Comparison of ENCODE assay signal across 12 mouse cellular contexts in the genomic region with DNA sequence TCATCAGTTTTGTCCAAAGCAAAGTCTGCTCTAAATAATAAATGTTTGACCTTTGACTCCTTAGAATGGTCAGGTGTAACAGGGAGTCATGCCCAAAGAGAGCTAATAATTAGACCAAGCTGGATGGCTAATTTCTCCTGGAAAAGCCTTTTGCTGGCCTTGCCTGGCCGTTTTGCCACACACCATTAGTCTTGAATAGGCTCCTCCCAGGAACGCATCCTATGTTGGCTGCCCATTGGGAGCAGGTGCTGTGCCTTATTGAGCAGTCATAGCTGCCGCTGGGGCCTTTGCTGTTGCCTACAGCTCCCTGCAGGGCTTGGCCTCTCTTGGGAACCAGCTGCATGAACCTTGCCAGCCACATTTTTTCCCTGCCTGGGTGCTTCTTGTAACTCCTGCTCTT.
A peak's percentile ranks its signal among the peaks of the same experiment; 100 is the strongest.
DNase-seq lines count a peak whose midpoint lies in the region; ATAC-seq lines count a peak whose summit lies in the region.
"Had no signal": no experiment of that assay in that cellular context is flagged by ENCODE, and none has a peak within 500 bp of the region (broad histone marks: within the 10 kb centered on the region; RNA-seq: fewer than 3 reads in every experiment).

No protein-coding gene starts in this region.

- H3K4me3 ChIP-seq in forebrain, embryonic 12.5 days (replicated peaks), result no peak overlapping the region
- H3K4me3 ChIP-seq in intestine, embryonic 16.5 days (ENCODE audit: low read length), result no peak overlapping the region

- H3K36me3 ChIP-seq in forebrain, embryonic 12.5 days (replicated peaks), result no peaks in the 10 kb centered on the region
- no peaks in the 10 kb centered on the region for H3K36me3 ChIP-seq in intestine, embryonic 16.5 days (ENCODE audit: control insufficient read depth, insufficient read depth, low read length)

- peak; percentile 53; the same call in 1 of the 2 replicates for ATAC-seq in forebrain, embryonic 12.5 days (ENCODE audit: low FRiP score)
- ATAC-seq in intestine, embryonic 16.5 days, result no peak
- ATAC-seq: midbrain, embryonic 16.5 days had no signal

- no peak overlapping the region for H3K9ac ChIP-seq in forebrain, embryonic 12.5 days
- no peak overlapping the region for H3K9ac ChIP-seq in intestine, embryonic 16.5 days (ENCODE audit: low read depth, low read length)
- H3K9ac ChIP-seq: lung, embryonic 14.5 days had no signal

- H3K9me3 ChIP-seq in forebrain, embryonic 12.5 days, result no peaks in the 10 kb centered on the region
- H3K9me3 ChIP-seq in intestine, embryonic 16.5 days (ENCODE audit: control insufficient read depth, low read length), result no peaks in the 10 kb centered on the region

- WGBS in forebrain, embryonic 12.5 days, result 8% methylated on average over 3 of the region's 3 CpGs
- 66% methylated on average over 3 of the region's 3 CpGs for WGBS in intestine, embryonic 16.5 days

- no peak overlapping the region for H3K4me2 ChIP-seq in forebrain, embryonic 12.5 days
- no peak overlapping the region for H3K4me2 ChIP-seq in intestine, embryonic 16.5 days (ENCODE audit: low read depth, low read length)
- H3K4me2 ChIP-seq: lung, embryonic 14.5 days had no signal

- H3K27ac ChIP-seq in forebrain, embryonic 12.5 days, result no peak overlapping the region
- H3K27ac ChIP-seq in intestine, embryonic 16.5 days (ENCODE audit: low read length), result no peak overlapping the region

- 0 out of 2 replicates have a peak, but pooled peaks cover 3% of the 10 kb centered on the region for H3K4me1 ChIP-seq in forebrain, embryonic 12.5 days
- no peaks in the 10 kb centered on the region for H3K4me1 ChIP-seq in intestine, embryonic 16.5 days (ENCODE audit: control insufficient read depth, insufficient read depth, low read length)

- H3K27me3 ChIP-seq in forebrain, embryonic 12.5 days, result no peaks in the 10 kb centered on the region
- H3K27me3 ChIP-seq in intestine, embryonic 16.5 days (replicated peaks; ENCODE audit: control insufficient read depth, insufficient read depth, low read length), result no peaks in the 10 kb centered on the region

- peak; percentile 39 for DNase-seq in embryo, embryonic 10.5 days (ENCODE audit: low spot score)
- DNase-seq in kidney, adult 11 months, result peak; percentile 34
- DNase-seq in kidney, postnatal 4 days, result peak; percentile 43 to 66
- no peak for DNase-seq in lung, postnatal 10 days
- DNase-seq in urinary bladder, postnatal 10 days (ENCODE audit: low spot score), result no peak
- DNase-seq: cerebellum, postnatal 36 days; gastrocnemius, postnatal 36 days; lung, embryonic 14.5 days; thymus, postnatal 36 days had no signal

Comparison
In these comparisons a context has a peak if more than half of its experiments do, and no peak if none do; other contexts are left out.
1. DNase-seq: peak in embryo, embryonic 10.5 days (single experiment), kidney, adult 11 months (single experiment) and kidney, postnatal 4 days (2 of 2); none in lung, postnatal 10 days (single experiment) and urinary bladder, postnatal 10 days (single experiment).